Mouse (Mus musculus) left cerebral cortex, adult 2 months (tissue): ENCODE data around the gene Slc25a16. TPM values are rescaled to one million over a fixed set of nuclear protein-coding genes. Genes with fewer than 3 reads are reported as not detected.

ENCODE experiments used
- DNase-seq, 2 experiments: peaks; one replicate each; pipeline ENCODE4 v3.0.0; 2021 to 2022; ENCODE audit warnings: low spot score in 2 of 2, mixed read lengths in 1 of 2; ENCODE audit errors: extremely low spot score in 1 of 2
- H3K27ac ChIP-seq: fragments of 200-600 bp; 2 replicates; pipeline ENCODE4 v1.8.1; 2022
- H3K4me3 ChIP-seq: fragments of 200-600 bp; 2 replicates; pipeline ENCODE4 v1.8.1; 2022
- CTCF ChIP-seq: fragments of 200-600 bp; IDR thresholded peaks from 2 replicates; pipeline ENCODE4 v1.8.1; 2022; ENCODE audit warnings: antibody characterized with exemption, mild to moderate bottlenecking, moderate library complexity
- intact Hi-C: fragments of 180-260 bp; cut with DNase I; formaldehyde crosslinking; loops from one replicate; pipeline ENCODE4 v1.15.1; 2025
- long read RNA-seq, 2 experiments: library from polyadenylated mRNA; stranded (forward); transcript quantifications; one replicate each; pipeline ENCODE4 v2.0.0; 2021; ENCODE audit warnings: borderline mapping rate in 2 of 2
- total RNA-seq, 2 experiments: library from RNA; stranded (reverse); gene quantifications; 2 replicates each; pipeline ENCODE4 v1.2.3; 2021

The Slc25a16 gene
- 10 to 100 TPM; 36.4 to 38.5 TPM for total RNA-seq
- long read RNA-seq, experiment 1, transcript Slc25a16-201 (9 exons, 3,145 nt), result major isoform, 66 of 75 reads
- long read RNA-seq, experiment 1, partial matches to known transcripts, result 2 of 75 reads
- long read RNA-seq, experiment 1, other reads (novel, unspliced or antisense), result 7 of 75 reads
- long read RNA-seq, experiment 2, transcript Slc25a16-201 (9 exons, 3,145 nt), result major isoform, 39 of 48 reads
- long read RNA-seq, experiment 2, partial matches to known transcripts, result 2 of 48 reads
- long read RNA-seq, experiment 2, other reads (novel, unspliced or antisense), result 7 of 48 reads

DNA sequence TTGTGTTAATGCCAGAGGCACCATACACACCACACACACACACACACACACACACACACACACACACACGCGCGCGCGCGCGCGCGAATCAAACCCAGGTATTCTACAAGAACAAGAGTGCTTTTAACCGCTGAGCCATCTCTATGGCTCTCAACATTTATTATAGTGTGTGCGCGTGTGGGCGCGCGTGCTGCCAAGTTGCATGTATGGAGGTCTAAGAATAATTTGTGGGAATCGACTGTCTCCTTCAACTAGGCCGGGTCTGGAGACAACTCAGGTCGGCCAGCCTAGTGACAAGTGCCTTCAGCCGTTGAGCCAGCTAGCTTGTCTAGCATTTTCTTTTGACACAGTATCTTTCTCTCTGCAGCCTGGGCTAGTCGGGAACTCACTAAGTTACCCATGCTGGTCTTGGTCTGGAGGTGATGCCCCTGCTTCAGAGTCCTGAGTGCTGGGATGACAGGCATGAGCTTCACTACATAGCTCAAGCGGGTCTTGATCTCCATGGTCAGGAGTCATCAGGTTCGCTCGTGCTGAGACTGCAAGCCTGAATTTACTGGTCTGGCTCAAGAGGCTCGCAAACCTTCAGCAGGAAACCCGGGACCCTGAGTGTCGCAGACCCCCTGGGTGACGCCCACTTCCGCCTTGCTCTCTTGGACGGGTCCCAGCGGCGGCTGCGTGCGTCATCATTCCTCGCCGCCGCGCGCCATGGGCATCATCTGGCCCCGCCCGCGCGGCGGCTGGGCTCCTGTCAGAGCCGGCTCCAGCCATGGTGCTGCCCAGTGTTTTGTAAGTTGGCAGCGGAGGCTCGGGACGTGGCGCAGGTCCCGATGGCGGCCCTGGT is at the start of gene Slc25a16:
Gene Slc25a16 (plus strand): TSS at position 709 of the 841 bp plus-strand sequence.
- intact Hi-C loops, result loop anchor here (2.0 to 5.0 kb wide), 3 partner anchors 53 to 128 kb away; partner anchors contain the start of gene Ccar1
- Histone ChIP-seq H3K27ac (peak within 1 kb of the TSS; percentile 91), H3K4me3 (peak within 1 kb of the TSS; percentile 95)
- DNase-seq, result peak; percentile 92 to 95
- TF ChIP-seq CTCF, result no peak

DNA sequence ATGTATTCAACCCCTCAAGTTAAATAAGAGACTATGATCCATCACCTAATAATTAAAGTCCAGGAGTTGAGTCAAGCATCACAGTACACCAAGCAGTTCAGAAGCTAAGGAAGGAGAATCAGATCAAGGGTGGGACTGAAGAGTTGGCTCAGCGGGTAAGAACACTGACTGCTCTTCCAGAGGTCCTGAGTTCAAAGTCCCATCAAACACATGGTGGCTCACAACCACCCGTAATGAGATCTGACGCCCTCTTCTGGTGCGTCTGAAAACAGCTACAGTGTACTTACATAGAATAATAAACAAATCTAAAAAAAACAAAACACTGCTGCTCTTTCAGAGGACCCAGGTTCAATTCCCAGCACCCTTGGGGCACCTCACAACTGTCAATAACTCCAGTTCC is 45.6 kb upstream of the Slc25a16 start:
- no peak overlapping the region for H3K4me3 ChIP-seq
- H3K27ac ChIP-seq, result no peak overlapping the region
- DNase-seq, result no peak
- no peak; the same call in 1 of the 2 replicates for TF ChIP-seq CTCF
- intact Hi-C loops, result no loop called here

DNA sequence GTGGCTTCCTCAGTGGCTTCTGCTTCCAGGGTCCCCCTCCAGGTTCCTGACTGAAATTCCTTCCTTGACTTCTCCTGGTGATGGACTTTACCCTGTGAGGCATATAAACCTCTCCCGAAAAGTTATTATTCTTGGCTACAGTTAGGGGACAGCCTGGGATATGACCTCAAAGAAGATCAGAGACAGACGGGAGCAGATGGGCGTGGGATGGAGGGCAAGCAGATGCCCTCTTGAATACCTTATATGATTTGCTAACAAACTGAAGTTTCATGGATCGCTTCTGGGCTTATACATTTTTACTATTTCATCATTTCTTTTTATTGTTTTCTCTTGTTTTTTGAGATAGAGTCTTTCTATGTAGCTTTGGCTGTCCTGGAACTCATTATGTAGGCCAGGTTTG is 44.9 kb upstream of the Slc25a16 start:
- no peak overlapping the region for H3K27ac ChIP-seq
- TF ChIP-seq CTCF, result no peak
- H3K4me3 ChIP-seq, result no peak overlapping the region
- DNase-seq, result no peak
- intact Hi-C loops, result no loop called here

DNA sequence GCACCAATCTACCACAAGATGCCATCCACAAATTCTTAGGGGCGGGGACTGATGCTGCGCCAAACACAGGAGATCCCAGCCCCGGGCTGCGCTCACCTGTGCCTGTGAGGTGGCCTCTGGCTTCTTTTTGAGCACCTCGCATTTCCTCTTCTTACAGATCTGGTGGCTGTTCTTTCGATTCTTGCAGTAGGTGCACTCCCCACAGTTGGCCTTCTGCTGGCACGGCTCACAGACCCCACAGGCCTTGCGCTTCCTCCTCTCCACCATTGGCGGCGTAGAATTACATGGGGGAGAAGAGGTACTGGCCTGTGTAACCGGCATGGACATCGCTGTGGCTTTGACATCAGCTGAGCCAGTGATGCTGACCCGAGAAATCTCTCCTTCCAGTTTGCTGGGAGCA is 42.4 kb upstream of the Slc25a16 start:
- Histone ChIP-seq H3K4me3 (no peak overlapping the region), H3K27ac (no peak overlapping the region)
- intact Hi-C loops, result no loop called here
- TF ChIP-seq CTCF, result no peak
- no peak for DNase-seq

DNA sequence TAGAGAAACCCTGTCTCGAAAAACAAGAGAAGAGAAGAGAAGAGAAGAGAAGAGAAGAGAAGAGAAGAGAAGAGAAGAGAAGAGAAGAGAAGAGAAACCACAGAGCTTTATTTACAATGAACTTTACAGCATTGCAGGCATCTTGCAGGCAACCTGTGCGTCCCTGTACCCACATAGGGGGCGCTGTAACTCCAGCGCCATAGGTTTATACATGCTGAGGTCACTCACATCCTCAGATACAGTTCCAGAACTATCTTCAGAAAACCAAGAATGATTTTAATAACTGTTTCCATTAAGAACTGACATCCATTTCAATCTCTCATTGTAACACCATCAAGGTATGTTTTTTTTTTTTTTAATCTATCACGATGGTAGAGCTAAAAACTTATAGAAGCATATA is 39.2 kb upstream of the Slc25a16 start:
- Histone ChIP-seq H3K4me3 (no peak overlapping the region), H3K27ac (no peak overlapping the region)
- DNase-seq, result no peak
- peak; percentile 48 for TF ChIP-seq CTCF
- intact Hi-C loops, result no loop called here

DNA sequence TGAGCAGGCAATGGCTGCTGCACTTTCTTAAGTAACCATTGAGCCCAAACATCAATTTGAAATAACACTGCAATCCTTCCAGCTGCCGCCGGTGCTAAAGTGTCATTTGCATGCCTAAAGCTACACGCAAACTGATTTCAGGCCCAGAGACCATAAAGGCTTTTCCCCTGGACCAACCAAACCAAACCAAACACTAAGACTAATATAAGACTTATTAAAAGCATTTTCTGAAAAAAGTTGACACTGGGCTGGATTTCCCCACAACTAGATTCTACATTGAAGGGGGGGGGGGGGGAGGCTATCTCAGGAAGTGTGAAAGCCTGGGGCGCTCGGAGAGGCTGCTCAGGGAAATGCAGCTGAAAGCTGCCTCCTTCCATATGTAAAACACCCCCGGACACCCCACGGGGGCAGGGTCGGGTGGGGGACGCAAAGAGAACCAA is 36.5 kb upstream of the Slc25a16 start:
- intact Hi-C loops, result no loop called here
- DNase-seq, result no peak

DNA sequence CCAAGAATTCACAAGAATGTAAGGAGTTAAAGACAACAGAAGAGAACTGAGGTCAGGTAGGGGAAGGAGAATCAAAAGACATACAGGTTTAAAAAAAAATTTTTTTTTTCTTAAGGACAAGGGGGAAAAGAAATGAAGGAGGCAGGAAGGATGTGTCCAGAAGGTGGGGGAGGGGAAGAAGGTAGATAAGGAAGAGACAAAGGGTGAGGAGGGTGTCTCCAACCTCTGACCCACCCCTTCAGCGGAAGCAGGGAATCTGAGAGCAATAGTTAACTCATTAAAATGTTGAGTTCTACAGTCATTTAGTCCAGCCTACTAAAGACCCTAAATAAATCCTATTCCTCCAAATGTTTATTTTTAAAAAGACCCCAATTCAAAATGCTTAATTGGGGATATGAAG is 35.9 kb upstream of the Slc25a16 start:
- H3K27ac ChIP-seq, result no peak overlapping the region
- TF ChIP-seq CTCF, result no peak
- H3K4me3 ChIP-seq, result no peak overlapping the region
- no peak for DNase-seq
- intact Hi-C loops, result no loop called here

More for the DNA sequence above, 36.5 kb upstream of the Slc25a16 start:
- TF ChIP-seq CTCF, result no peak; the same call in none of the 2 replicates
- H3K4me3 ChIP-seq, result no peak overlapping the region
- no peak overlapping the region for H3K27ac ChIP-seq

DNA sequence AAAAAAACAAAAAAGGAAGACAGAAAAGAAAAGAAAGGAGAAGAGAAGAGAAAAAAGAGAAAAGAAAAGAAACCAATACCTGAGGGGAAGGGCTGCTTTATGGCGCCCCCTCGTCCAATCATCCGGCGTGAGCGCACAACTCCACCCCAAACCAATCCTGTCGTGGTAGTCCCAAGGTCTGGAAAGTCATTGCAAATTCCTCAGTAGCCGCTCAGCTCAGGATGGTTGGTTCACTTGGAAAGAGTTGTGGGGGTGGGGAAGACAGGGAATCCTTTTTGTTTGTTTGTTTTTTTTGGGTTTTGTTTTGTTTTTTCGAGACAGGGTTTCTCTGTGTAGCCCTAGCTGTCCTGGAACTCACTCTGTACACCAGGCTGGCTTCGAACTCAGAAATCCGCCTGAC is 35.0 kb upstream of the Slc25a16 start:
- Histone ChIP-seq H3K27ac (no peak overlapping the region), H3K4me3 (no peak overlapping the region; the same call in 1 of the 2 replicates)
- intact Hi-C loops, result no loop called here
- DNase-seq, result no peak
- no peak for TF ChIP-seq CTCF

DNA sequence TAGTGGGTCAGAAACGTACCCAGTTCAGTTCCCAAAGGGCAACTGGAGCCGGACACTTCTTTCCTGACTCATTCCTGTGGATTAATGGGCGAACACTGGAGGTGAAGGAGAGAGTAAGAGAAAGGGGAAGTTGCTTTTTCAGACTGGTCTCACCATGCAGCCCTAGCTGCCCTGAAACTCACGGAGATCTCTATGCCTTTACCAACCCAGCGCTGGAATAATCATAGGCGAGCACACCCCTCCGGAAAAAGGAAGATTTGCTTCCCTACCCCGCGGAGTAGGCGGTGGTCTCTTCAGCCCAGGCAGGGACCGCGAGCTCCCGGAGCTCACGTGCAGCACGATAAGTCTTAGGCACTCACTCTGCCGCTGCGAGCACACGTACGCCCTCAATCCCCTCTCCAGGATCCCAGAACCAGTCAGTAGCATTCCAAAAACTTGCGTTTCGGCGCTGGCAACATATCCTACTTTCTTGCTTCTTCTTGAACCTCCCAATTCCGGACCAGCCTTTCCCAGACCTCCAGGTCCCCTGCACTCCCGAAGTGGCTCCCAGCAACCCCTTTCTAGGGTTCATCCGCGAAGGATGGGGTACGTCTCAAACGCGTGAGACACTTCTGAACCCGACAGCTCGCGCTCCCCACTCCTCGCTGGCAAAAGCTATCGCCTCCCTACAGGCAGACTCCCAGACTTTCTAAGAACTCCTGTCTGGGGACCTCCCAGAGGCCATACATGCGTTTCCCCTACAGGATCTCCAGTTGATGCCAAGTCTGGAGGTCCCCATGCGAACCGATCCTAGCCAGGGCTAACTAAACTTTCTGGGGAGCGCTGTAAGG is 34.2 kb upstream of the Slc25a16 start:
- no peak for DNase-seq
- no peak overlapping the region for H3K27ac ChIP-seq
- H3K4me3 ChIP-seq, result peak overlapping the region; percentile 50
- intact Hi-C loops, result no loop called here
- TF ChIP-seq CTCF, result no peak

DNA sequence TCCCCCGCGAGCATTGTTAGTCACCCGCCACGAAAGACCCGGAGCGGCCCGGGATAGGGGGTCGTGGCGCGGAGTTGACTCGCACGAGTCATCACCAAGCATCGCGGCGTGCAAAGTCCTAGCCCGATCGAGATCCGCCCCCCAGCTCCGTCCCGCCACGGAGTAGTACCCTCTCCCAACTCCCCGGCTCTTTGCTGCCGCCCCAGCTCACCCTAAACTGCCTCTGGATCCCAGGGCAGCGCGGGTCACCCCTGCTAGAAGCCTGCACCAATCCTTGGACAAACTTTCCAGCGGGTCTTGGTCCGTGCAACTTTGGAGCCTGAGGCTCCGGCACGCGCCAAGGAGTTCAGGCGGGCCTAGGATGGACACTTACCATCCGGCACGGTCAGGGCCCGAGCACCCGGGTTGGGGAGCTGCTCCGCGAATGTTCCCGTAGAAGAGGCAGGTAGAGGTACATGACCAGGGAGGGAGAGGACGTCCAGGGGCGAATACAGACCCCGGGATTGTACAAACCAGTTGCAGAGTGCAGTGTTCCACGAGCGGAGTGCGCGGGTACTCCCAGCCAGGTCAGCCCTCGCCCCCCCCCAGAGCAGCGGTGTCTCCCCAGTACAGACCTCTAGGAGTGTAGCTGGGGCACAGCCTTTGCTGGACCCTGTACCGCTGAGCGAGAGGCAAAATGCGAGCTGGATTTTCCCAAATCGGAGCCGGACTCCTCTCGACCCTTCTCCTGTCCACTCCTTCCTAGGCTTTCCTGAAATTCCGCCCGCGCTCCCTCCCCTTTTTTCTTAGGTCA is 33.4 kb upstream of the Slc25a16 start:
- no peak for DNase-seq
- H3K27ac ChIP-seq, result no peak overlapping the region
- H3K4me3 ChIP-seq, result peak overlapping the region; percentile 50
- no peak for TF ChIP-seq CTCF
- intact Hi-C loops, result no loop called here

DNA sequence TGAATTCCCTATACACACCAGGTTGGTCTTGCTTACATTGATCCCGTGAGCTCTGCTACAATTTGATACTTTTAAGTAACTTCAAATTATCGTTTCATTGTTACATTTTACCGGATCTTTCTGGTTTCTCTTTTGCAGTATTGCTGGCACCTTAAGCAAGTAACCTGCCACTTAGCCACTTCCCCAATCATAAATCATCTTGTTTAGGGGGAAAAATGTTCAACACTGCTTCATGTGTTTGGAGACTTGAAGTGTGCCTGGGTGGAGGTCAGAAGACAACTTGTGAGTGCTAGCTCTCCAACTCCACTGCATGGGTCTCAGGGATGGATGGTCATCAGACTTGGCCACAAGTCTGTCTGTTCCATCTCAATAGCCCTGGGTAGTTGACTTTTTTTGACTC is 29.4 kb upstream of the Slc25a16 start:
- intact Hi-C loops, result no loop called here
- DNase-seq, result no peak
- Histone ChIP-seq H3K4me3 (no peak overlapping the region), H3K27ac (no peak overlapping the region)
- TF ChIP-seq CTCF, result no peak
